Mouse (Mus musculus) lung, postnatal 4 days (tissue): ENCODE results near the gene Ssr4.
"Not testable (repeated sequence)": the region's sequence is repeated elsewhere in the genome, so short reads cannot be mapped to it uniquely, and the experiment has no call there.

Experiments used
- DNase-seq, 2 experiments: peaks; one replicate each; pipeline ENCODE4 v3.0.0; 2021

Gene Ssr4

DNA sequence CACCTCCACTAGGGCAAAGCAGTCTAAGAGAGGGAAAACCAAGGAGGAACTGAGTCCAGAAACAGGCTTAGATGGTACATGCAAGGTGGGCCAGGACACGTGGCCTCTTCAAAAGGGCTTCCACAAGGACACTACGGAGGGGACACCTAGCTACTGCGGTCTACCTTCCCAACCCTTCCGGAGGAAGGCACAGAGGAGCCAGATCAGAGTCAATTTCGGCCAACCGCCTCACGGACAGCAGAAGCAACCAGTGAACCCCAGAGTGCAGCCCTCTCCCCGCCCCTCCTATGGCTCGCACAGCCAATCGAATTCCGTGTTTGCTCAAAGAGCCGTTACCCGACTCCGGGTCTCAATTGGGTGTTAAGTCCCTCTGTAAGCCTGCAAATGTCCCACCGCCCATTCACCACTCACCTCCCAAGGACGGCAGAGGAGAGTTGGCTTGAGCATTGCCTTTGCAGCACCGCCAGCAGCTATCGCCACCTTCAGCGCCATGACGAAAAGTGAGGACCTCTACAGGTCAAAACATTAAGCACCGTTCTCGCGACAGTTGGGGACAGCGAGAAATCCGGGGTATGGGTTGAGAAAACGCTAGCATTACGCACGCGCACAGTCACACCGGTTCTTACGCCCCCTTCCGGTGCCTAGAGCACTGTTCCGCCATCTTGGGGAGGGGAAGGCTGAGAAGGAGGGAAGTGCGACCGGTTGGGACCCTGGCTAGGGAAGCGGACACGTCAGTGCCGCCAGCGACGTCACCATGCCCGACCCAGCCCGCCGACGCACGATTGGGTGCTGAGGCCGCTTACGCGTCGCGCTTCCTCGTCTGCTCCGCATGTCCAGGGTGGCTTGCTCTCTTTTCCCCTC lies at the start of gene Ssr4, which contains the start of gene Idh3g:
Gene Ssr4 (plus strand): TSS at position 665 of the 861 bp plus-strand sequence.
Gene Idh3g (minus strand): TSS at position 534 of the 861 bp plus-strand sequence.
- peak; percentile 95 to 96 for DNase-seq

DNA sequence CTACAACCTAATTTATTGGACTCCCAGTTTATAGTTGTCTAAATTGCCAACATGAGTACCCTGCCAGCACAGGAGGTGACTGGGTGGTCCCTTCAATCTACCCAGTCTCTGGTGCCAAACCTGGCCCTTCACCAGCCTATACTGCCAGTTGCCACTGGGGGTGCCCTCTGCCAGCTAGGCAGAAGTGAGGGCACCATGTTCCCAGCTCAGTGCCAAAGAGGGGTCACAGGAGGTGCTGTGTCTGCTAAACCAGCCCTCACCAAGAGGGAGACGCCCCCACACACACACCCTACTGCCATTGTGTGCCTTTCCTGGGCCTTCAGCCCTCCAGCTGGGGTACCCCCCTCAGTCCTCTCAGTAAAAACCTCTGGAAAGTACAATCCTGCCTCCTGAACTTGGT lies 48.7 kb upstream of the Ssr4 start:
- peak in 1 of 2 experiments; percentile 12 for DNase-seq

DNA sequence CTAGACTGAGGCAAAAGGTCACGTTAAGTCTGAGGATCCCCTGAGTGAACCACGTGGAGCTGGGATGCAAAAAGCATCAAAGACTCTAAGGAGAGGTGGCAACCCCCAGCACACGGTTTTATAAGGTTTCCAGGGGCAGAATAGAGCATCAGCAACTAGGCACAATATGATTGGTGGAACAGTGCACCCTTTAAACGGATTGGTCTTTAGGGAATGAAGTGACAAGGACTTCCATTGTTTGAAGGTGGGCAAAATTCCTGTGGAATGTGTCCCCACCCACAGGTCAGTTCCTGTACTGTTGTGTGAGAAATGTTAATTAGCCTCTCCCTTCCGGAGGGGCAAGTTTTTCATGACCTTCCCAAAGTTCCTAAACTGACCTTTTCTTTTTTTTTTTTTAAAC lies 47.7 kb upstream of the Ssr4 start:
- DNase-seq, result no peak

DNA sequence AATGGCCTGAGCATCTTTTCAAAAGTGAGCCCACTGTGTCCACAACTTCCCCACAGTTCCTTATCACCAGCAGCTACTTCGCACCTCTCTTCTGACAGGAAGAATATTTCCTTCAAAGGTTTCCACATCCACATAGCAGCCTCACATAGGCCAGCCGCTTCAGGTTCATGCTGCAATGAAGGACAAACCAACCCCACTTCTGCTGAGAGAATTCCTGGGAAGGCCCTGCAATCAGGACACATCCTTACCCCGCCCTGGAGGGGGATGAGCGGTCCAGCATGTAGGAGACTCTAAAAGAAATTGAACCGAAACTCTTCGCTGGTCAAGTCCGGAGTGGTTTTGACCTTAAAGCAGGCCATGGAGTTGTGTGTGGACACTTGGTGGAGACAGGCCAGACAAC lies 47.0 kb upstream of the Ssr4 start:
- not testable (repeated sequence) for DNase-seq

DNA sequence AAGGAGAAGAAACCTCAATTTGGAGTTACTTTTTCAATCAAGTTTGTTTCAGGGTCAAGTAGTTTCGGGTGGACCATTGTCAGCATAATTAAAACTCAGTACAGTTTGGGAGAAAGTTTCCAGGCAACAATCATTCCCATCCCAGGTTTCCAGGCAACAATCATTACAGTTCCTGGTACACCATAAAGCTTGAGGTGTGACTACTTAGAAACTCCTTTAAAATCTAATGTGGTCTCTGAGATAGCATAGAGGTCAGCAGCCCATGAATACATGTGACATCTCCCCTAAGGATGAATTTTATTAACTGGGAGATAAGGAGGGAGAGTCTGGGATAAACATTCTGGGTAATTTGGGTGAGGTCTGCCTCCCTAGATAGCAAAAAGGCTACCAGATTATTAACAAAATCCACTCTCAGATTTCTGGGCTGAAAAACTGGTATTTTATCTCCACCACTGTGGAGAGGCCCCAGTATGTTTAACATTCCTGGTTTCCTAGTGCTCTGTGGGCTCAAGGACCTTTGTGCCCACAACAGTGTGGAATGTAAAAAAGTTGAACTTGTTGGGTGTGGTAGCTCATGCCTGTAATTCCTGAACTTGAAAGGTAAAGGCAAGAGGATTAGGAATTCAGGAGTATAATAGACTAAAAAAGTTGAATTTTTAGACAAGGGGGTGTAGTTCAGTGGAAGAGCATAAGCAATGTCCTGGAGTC lies 41.9 kb upstream of the Ssr4 start:
- DNase-seq, result no peak

DNA sequence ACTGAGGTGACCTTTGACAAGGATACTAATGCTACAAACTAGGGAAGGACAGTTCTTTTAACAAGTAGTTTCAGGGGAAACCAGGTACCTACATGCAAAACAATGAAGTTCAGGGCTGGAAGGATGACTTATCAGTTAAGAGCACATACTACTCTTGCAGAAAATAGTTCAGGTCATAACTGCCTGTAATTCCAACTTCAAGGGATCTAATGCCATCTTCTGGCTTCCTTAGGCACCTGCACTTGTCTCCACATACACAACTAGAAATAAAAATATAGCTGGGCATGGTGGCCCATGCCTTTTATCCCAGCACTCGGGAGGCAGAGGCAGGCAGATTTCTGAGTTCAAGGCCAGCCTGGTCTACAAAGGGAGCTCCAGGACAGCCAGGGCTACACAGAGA lies 37.9 kb upstream of the Ssr4 start:
- no peak for DNase-seq

DNA sequence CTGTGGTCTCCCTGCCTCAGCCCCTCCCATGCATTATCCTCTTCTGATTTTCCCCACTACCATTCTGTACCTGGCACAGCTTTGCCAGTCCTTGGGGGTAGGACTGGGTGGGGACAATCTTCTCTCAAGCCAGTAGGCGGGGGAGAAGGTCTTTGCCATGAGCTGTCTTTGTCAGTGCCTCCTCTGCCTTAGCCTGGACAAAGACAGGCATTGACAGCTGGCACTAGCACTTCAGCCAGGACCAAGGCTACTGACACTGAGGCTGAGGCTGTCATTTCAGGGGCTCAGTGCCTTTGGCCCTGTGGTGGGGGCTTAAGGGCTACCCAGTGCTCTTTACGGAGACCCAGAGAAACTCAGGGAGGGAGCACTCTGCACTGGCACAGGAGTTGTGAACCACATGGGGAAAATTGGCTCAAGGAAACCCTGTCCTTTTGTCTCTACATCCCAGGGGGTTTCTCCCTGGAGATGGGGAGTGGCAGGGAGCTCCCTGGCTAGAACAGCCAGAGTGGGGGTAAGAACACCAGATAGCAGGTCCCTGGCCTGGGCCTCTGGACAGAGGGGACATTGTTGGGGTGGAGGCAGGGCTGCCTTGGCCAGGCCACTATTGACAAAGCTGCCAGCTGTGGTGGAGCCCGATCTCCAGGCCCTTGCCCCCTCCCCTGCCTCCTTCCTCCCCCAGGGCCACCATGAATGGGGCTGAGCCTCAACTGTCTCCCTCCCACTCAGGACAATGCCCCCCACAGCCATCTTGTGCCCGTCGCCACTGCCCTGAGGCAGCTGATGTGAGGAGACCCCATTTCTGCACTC lies 30.3 kb upstream of the Ssr4 start, which contains the start of gene Plxnb3:
Gene Plxnb3 (plus strand): TSS at position 757 of the 807 bp plus-strand sequence.
- no peak for DNase-seq

DNA sequence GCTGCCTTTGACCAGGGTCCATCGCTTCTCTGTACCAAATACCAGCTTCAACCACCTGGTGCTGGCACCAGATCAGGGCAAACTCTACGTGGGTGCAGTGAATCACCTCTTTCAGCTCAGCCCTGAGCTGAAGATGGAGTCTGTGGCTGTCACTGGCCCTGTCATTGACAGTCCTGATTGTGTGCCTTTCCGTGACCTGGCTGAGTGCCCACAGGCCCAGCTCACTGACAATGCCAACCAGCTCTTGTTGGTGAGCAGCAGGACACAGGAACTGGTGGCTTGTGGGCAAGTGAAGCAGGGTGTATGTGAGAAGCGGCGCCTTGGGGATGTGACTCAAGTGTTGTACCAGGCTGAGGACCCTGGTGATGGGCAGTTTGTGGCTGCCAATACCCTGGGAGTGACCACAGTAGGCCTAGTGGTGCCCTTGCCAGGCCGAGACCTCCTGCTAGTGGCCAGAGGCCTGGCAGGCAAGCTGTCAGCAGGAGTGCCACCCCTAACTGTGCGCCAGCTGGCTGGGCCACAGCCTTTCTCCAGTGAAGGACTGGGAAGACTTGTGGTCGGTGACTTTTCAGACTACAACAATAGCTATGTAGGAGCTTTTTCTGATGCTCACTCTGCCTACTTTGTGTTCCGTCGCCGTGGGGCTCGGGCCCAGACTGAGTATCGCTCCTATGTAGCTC lies 28.1 kb upstream of the Ssr4 start:
- DNase-seq, result peak in 1 of 2 experiments; percentile 32

DNA sequence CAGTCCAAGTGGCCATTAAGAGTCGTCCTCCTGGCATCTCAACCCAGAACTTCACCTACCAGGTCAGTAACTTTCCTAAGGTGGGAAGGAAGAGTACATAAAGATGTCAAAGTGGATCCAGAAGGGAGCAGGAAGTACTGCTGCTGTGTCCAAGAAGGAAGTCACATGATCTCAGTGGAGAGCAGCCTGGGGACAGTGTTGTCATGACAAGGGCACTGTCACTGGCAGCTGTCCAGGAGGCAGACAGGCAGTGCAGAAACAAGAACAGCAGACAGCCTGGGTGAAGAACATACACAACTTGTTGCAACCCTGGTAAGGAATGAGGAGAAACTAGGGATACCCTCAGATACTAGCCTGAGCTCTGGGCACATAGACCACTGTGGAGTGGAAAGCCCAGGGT lies 21.5 kb upstream of the Ssr4 start:
- peak; percentile 71 to 81 for DNase-seq

DNA sequence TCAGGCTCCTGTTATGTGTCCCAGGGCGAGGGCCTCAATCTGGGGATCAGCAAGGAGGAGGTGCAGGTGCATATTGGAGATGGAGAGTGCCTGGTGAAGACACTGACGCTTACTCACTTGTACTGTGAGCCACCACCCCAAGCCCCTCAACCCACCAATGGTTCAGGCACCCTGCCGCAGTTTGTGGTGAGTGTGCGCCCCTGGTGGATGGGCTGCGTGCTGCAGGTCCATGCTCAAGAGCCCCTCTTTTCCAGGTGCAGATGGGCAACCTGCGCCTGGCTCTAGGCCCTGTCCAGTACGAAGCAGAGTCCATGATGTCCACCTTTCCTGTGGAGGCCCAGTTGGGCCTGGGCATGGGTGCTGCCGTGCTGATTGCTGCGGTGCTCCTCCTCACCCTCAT lies 19.6 kb upstream of the Ssr4 start:
- peak in 1 of 2 experiments; percentile 47 for DNase-seq

DNA sequence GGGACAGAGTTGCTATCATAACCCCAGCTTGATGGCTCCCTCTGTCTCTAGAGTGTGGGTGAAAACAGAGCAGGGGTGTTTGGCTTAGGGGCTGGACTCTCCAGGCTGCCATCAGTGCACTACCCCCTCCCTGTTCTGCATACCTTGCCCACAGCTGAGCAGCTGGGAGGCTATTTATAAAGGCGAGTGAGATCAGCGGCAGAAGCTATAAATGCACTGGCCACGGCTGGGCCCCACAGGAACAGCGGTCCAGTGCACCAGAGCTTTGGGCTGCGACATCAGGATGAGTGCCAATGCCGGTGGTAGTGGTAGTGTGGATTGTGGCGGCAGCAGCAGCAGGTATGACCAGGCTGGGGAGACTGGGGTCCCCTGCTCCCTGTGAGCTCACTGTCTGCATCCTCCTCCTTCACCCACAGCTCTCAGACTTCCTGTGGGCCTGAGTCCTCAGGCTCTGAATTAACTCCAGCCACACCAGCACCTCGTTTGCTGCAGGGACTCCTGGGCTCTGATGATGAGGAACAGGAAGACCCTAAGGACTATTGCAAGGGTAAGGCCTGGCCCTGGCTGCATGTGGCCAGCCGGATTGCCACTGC lies 12.6 kb upstream of the Ssr4 start, which contains the start of gene Srpk3:
Gene Srpk3 (plus strand): TSS at position 238 of the 593 bp plus-strand sequence.
- DNase-seq, result peak in 1 of 2 experiments; percentile 42

DNA sequence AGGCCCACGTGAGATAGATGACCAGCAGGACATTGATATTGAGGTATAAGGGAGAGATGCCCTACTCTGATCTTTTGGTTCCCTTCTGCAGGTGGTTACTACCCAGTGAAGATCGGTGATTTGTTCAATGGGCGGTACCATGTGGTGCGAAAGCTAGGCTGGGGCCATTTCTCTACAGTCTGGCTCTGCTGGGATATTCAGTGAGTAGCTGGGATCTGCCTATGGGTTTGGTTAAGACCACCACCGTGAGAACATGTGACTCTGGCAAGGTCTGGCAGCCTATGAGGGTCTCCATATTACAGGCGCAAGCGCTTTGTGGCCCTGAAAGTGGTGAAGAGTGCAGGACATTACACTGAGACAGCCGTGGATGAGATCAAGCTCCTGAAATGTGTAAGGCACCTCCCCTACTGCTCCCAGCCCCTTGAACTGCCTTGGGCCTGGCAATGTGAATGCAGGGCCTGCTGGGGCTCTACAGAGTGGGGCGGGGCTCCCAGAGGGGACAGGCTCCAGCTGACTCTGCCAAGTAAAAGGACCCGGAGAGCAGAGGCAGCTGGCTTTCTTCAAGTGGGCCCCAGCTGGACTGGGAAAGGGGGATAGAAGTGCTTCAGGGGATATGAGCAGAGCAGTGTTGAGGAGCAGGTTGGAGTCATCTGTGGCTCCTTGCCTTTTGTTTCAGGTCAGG lies 11.9 kb upstream of the Ssr4 start:
- DNase-seq, result peak; percentile 31 to 74

DNA sequence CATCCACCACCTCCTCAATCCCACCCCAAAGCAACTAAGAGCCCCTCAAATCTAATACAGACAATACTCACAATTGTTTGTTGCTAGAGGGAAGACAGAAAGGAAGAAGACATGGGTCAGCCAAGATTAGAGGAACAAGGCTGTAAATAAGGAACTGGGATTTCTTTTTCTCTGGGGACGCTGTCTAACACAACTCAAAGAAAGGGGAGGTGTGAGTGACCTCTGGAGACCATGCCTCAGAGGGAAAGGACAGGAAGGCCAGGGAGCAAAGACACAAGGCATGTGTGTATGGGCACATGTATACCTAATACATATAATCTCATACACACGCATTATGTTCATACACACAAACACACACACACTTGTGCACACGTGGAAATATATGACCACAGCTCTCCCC lies 4.6 kb upstream of the Ssr4 start:
- no peak for DNase-seq

DNA sequence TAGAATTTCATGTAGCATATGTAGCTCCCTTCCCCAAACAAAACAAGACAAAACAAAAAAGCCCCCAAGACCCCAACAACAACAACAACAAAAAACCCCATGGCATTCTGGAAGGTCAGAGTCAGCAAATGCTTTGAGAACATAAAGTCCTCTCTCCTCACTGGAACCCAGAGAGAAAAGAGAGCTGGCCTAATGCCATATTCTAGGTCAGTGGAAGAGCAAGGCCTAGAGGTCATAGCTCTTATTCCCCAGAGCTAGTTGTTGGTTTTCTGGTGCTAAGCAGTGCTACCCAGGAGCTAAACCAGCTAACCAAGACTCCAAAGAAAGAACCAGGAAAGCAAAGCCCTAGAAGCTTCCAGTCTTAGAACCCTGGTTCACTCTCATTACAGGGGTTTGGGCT lies 1.2 kb upstream of the Ssr4 start:
- DNase-seq, result no peak

DNA sequence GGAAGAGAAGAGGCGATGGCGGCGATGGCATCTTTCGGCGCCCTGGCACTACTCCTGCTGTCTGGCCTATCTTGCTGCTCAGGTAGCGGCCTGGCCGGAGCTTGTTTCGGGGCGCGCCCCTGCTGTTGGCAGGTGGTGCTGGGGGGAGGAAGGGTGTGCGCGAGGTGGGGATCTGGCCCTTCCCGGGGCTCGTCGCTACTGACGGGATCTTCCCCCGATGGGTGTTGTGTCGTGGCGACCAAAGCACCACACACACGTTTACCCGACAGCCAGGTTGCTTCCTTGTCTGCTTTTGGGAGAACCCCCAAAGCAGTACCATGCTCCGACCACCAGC lies 364 bp downstream of the Ssr4 start:
- DNase-seq, result no peak

DNA sequence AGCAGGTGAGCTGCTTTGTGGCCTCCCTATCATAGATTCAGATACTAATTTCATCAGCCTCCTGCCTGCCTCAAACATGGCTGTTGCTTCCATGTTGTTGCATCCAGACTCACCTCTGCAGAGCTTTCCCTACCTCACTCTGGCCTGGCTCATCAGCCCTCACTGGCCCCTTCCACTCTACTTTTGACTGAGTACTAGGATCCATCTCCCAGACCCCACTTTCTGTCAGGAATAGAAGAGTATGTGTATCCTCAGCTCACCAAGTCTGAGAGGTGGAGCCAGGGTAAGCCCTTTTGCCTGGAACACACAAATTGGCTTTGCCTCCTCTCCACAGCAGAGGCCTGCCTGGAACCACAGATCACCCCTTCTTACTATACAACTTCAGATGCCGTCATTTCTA lies 1.7 kb downstream of the Ssr4 start:
- no peak for DNase-seq

DNA sequence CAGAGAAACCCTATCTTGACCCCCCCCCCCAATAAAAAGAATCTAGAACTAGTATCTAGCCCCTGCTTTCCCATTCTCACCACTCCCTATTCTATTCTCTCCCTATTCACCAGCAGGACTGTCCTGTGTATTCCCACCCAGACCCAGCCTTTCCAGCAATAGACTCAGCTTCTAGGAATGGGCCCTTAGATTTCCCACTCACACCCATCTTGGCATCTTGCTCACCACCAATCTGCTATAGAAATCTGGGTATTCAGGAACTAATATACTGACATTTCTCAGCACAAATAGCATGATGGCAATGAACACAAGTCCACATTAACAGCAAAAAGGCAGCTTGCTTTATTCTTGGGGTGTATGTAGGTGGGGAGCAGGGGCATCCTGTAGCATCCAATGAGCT lies 6.2 kb downstream of the Ssr4 start:
- DNase-seq, result no peak

DNA sequence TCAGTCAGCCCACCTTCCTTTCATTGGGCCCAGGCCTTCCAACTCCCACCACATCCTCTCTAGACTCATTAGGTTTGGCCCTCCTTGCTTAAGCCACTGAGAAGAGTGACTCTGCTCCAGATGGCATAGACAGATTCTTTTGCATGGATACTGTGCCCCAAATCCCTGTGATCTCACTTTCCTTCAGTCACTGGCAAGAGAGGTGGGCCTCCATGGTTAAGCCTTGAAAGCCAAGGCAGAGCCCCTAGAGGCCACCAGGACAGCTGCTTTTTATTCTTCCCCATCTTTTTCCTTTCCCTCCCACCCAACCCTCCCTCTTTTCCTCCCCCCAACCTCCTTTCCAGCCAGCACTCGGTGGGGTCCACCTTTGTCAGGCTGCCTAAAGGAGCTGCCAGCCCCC lies 6.7 kb downstream of the Ssr4 start:
- DNase-seq, result no peak

DNA sequence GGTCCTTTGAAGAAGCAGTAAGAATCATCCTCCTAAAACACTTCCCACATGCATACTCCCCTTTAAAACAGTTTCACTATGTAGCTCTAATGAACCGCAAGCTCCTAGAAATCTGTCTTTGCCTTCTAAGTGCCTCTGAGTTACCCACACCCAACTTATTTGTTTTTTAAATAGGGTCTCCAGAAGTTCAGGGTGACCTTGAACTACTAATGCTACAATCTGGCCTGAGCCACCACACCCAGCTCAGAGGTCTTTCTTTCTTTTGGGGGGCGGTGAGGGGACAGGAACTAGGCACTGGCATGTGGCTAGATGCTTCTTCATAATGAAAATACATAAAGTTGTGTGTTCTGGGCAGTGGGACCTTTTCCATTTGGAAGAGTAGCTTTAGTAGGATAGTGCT lies 10.7 kb downstream of the Ssr4 start:
- DNase-seq, result no peak

DNA sequence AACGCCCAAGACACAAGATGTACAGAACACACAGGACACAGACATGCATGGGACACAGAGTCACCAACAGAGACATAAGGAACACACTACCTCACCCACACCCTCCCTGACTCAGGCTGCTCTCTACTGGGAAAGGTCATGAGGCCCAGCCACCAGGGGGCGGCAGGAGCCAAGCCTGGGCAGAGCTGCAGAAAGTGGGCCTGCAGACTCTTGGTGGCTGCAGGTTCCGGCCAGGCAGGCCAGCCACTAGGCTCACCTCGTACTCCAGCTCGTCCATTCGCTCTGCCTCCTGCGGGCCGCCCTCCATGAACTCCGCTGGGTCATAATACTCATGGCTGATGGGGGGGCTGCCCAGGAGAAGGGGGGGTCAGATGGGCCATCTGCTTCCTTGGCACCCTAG lies 11.7 kb downstream of the Ssr4 start:
- DNase-seq, result peak; percentile 76 to 79

DNA sequence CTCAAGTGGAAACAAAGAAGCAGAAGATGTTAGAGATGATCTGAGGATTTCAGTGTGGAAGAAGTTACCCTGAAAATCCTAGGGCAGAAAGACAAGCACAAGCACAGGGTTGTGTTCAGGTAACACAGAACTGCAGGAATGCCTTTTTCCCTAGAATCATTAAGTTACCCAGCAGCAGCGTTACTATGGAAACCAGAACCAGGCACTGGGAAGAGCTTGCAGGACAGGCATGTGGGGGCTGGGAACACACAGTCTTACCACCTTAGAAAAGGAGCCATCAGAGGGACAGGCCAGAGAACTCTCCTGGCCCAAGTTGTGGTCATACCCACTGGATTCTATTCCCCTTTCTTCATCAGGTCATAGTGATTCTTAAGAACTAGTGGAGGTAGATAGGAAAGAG lies 19.0 kb downstream of the Ssr4 start:
- DNase-seq, result no peak

DNA sequence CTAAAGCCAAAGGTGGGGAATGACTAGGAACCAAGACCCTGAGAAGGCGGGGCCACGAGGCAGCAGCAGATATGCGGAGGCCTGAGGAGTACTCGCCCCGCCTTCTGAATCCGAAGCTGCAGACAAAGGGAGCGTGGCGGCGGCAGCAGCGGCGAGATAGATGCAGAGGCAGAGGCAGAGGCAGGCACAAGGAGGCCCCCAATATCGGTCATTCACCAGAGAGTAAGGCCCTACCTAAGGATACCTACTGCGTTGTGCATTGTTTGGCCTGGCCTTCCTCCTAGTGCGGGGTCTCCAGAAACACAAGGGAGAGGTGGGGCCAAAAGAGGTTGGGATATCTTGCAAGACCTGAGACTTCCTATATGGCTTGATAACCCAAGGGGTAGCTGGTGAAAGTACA lies 28.2 kb downstream of the Ssr4 start:
- DNase-seq, result no peak
